Mouse (Mus musculus): ENCODE measurements around the gene Zfp385c.

Zfp385c gene

DNA sequence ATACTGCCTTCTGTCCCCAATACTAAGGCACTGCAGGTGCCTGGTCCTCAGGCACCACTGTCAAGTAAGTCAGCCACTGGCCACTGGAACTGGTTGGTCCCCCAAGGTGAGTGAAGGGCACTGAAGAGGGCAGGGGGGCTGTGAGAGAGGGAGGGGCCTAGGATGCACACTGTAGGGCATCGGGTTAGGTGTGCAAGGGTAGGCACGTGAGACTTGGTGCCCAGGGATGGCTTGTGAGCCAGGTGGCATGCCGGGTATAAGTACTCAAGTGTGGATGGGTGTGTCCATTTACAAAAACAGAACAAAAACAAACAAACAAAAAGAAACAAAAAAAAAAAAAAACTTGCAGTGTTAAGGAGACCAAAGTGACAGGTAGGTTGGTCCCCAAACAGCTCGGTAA is 3.8 kb downstream of the Zfp385c start:
- no peak for DNase-seq (ENCODE audit: low spot score)

DNA sequence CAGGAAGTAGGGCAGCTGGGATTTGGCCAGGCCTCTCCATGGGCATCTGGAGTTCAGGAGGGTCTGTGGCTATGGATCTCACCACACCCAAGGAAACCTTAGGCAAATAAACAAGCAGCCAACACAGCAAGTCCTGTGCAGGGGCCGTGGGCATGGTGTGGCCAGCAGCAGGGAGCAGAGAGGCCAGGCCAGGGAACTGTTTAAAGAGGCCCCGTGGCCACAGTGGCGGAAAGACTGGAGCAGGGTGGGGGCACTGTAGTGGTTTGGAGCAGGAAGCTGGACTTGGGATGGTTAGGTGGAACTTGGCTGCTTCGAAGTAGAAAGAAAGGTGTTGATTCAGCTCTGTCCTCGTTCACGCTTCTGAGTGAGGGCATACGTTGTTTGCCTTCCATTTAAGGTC is 5.0 kb downstream of the Zfp385c start:
- no peak for DNase-seq (ENCODE audit: low spot score)

DNA sequence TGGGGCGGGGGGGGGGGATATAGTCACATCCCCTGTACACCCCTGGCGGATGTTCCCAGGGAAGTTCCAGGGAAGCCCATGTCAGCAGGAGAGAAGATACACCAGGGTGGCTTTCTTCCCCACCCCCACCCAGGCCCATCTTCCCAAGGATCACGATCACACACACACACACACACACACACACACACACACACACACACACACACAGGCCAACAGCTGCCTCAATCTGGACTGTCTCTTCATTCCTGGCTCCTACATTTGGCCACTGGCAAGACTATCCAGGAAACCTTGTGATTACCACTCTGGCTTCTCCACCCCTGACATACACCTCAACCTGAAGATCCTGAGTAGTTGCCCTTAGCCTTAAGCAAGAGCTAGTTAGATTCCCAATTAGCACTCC is 6.9 kb downstream of the Zfp385c start:
- no peak for DNase-seq (ENCODE audit: low spot score)

DNA sequence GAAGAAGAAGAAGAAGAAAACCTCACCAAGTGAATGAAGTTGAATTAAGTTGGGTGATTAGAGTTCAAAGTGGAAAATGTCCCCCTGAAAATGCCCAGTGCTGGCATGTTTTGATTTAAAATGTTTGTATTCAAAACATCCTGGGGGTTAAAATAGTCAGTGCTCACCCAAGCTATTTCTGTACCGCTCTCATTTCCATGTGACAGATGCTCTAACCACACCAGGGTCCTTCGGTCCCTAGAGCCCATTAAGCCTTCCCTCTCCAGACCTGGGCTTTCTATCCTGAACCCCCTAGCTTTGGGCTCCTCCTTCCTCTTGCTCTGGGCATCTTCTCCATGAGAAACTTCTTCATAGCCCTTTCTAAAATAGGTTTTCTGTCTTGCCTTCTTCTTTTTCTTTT is 8.2 kb downstream of the Zfp385c start:
- DNase-seq (ENCODE audit: low spot score) = no peak

DNA sequence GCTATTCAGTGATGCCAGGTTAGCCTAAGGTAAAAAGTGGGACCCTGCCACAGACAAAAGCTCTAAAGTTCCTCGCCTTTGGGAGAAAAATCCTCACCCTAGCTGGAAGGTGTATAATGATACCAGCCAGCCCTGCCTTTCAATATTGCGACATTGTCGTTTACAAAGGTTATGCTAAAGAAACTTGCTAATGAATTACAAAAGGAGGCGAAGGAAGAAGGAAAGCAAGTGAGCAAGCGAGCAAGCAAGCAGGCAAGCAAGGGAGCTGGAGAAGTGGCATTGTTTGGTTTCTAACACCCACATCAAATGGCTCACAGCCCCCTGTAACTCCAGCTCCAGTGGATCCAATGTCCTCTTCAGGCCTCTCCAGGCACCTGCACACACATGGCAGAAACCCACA is 9.7 kb downstream of the Zfp385c start:
- no peak for DNase-seq (ENCODE audit: low spot score)

DNA sequence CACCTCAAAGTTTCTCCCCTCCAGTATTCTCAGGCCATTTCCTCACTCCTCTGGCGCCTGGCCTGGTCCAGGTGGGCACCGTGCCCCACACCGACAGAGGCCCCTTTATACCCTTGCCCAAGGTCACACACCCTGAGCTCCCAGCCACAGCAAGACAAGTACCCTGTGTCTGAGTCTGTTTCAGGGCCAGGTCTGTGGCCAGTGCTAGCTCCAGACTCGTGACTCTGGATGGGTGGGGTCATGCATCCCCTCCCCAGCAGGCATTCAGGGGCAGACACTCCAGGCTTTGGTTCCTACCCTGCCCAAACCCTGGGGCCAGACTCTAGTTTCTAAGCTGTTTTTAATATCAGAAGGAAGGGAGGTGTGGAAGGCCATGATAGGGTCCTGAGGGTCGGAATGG is 10.4 kb downstream of the Zfp385c start:
- DNase-seq (ENCODE audit: low spot score) = no peak

DNA sequence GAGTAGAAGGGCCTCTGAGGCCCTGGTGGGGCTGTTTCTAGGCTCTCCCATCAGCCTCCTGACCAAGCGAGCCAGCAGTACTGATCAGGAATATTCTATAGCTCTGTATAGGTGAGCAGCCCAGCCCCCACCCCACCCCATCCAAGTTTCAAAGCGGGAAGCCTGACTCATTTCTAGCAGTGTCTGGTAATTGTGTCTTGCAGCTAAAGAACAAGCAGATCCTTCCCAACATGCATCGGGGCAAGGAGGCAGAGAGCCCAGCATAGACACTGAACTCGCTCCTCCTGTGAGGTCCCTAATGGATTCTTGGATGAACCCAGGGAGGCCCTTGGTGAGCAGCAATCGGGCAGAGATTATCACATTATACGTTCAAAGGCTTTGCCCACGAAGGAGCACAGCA is 14.4 kb downstream of the Zfp385c start:
- no peak for DNase-seq (ENCODE audit: low spot score)

DNA sequence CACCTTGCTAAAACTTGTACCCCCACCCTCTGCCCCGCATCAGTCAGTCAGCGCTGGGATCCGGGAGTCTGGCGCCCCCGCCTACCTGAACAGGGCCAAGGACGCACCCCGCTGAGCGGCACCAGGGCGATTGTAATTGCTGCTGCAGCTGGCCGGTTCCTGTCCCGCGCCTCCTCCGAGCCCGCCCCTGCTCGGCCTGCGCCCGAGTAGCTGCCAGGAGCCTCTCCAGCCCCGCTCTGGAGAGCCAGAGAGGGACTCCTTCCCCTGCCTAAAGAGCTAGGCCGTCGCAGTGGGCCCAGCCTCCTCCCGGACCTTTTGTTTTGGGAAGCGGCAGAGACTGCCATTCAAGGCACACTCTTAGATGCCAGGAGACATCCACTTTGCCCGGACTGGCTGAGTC is 19.1 kb downstream of the Zfp385c start:
- DNase-seq (ENCODE audit: low spot score) = peak; percentile 50

DNA sequence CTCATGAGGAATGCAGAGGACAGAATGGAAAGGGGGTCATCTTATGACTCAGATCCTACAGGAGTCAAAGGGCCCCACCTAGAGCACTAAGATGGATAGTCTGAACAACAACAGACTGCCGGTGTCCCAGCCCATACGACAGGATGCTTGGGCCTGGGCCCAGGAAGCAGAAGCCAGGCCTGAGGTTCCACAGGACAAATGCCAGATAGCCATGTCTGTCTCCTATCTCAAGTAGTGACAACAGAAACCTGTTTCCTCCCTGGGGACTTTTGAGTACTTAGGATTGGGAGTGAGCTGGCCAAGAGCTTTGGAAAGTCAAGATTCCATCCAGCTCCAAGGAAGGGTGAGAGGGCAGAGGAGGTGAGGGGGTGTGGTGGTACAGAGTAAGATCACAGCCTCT is 20.3 kb downstream of the Zfp385c start:
- no peak for DNase-seq (ENCODE audit: low spot score)

DNA sequence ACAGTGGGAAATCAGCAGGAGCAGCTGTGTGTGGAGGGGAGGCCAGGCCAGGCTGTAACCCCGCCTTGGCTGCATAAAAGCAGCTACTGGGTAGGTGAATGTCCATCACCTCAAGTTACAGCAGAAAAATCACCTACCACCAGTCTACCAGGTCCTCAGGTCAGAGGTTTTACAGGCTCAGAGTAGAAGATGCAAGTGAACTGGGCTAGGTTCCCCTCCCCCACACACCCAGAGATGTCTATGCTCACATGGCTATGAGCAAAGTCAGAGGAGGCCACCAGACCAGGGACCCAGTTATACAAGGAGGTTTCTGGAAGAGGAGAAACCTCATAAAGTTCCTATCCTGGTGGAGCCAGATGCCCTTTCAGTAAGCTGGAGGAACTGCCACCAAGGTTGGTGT is 21.2 kb downstream of the Zfp385c start:
- no peak for DNase-seq (ENCODE audit: low spot score)

DNA sequence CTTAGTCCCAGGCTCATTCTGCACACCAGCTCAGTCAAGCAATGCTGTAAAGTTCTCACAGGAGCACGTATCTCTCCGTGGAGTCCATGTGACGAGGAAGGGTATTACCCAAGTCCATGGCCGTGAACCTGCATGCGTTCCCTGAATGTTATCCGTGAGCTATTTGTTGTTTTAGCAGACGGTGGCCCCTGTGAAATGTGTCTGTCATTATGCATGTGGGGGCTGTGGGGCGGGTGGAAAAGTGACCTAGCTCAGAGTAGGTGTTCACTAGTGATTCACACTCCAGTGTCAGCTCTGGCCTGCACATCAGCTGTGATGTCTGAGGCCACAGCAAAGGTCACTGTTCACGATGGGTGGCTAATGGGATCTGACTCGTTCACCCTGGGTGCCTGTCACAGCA is 32.4 kb downstream of the Zfp385c start:
- peak; percentile 54 for DNase-seq (ENCODE audit: low spot score)

DNA sequence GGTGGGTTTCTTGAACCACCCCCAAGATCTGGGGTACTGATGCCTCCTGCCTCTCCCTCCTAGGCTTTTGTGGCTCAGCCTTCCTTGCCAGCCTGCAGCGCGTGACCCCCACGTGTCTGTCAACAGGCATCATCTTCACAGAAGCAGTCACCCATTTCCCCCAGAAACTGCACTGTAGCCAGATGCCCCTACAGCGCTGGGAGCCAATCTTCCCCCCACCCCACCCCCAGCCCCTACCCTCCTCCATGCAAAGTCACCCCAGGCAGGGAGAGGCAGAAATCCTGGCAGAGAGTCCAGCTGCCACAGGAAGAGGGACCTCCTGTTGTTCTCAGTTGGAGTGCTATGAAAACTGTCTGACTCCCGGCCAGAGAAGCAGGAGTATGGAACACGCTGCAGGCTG is 35.8 kb downstream of the Zfp385c start:
- peak; percentile 96 for DNase-seq (ENCODE audit: low spot score)

DNA sequence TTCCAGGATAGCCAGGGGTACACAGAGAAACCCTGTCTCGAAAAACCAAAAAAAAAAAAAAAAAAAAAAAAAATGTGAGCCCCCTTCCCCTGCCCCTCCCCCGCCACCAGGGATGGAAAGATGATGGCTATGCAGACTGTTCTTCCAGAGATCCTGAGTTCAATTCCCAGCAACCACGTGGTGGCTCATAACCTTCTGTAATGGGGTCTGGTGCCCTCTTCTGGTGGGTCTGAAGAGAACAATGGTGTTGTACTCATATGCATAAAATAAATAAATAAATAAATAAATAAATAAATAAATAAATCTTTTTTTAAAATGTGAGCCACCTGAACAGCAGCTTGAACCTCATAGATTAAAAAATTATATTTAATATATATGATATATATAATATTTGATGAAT is 36.7 kb downstream of the Zfp385c start:
- peak; percentile 37 for DNase-seq (ENCODE audit: low spot score)

DNA sequence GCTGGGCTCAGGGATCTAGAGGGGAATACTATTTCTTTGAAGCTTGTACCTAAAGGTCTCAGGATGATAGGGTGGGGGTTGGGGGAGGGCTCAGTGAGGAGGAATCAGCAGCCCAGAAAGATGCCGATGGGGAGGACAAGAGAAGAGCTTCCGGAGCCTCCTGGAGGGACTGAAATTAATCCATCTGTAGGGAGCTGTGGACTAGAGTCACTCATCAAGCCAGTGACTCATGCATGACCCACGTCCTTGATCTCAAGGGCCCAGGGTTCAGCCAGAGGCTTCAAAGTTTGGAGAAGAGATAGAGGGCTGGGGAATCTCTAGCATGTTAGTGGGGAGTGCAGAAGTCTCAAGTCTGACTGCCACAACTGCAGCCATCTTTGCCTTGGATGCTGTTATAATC is 40.5 kb downstream of the Zfp385c start:
- no peak for DNase-seq (ENCODE audit: low spot score)

DNA sequence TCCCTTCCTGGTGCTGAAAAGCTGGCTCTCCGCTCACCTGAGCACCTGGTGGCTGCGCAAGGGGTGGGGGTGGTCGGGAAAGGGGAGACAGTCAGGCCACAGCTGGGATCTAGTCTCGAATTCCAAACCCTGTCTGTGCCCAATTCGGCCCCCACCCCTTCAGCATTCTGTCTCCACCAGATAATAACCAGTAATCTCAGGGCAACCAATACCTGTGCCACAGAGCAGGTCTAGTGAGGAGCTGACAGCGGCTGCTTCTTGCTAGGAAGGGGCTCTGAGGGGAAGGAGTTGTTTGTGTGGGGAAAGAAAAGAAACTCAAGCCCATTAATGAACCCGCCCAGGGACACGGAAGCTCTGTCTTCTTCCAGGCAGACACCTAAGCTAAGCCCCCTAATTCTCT is 41.0 kb downstream of the Zfp385c start:
- DNase-seq (ENCODE audit: low spot score) = no peak

DNA sequence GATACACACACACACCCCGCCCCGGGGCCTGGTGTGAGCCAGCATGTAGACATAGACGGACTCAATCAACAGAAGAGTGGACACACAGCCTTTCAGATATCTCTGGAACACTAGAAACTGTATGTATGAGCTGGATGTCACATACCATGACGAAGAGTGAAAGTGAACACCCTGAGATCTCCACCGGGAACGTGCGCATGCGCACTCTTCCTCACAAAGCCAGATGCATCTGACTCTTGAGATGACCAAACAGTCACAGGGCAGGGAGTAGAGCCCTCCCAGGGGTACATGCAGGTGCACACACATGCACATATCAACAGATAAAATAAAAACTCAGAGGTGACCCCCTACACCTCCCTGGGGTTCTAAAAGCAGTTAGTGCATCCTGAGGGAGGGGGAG is 43.9 kb downstream of the Zfp385c start:
- no peak for DNase-seq (ENCODE audit: low spot score)

DNA sequence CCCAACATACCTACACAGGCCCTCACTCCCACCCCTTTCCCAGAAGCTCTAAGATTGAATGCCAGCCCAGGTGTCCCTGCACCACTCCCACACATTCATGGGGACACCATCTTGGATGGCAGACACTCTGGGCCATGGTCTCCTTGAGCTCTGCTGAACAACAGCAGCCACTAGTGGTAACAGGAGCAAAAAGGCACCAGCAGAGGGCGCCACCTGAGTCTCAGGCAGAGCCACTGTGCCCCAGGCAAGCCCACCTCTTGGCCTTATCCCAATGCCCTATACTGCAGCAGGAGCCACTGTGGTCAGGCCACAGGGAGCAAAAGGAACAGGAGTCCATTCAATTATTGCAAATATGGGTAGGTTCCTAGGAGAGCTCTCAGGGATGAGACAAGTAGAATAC is 46.0 kb downstream of the Zfp385c start:
- peak; percentile 89 for DNase-seq (ENCODE audit: low spot score)

DNA sequence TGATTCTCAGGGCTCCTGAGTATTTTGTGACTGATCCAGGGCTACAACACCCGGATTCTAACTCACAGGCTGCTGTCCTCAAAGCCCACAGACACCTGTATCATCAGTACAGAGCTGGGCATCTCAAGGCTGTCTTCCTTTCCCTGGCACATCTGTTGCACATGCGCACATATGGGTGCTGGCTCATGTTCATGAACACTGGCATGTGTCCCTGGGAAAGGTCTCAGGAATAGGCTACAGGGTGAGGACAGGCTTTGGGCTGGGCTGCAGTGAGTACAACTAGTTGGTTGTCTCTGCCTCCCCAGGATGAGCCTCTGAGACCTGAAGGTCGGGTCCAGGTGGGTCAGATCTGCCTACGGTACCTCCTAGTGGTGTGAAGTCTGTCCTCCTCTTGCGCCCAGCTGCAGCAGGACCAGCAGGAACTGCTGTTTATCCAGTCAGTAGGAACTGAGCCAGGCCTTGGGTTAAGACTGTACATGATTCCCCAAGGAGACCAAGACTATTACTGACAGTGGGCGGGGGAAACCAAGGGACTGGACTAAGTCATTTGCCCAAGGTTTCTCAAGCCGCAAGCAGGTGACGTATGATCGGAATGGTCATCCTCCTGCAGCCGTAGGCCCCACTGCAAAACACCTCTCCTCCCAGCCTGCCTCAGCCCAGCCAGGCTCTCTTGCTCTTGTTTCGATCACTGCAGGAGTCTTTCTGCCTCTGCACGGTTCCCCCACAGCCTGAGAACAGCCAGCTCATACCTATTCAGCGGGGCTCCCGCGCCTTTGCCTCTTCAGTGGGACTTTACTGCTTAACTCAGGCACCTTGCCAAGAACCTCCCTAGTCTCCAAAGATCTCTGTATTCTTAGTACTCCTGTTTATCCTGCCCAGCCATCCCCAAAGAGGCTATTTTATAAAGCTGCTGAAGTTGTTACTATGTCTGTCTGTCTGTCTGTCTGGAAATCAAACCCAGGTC is 48.4 kb downstream of the Zfp385c start:
- DNase-seq (ENCODE audit: low spot score) = no peak

DNA sequence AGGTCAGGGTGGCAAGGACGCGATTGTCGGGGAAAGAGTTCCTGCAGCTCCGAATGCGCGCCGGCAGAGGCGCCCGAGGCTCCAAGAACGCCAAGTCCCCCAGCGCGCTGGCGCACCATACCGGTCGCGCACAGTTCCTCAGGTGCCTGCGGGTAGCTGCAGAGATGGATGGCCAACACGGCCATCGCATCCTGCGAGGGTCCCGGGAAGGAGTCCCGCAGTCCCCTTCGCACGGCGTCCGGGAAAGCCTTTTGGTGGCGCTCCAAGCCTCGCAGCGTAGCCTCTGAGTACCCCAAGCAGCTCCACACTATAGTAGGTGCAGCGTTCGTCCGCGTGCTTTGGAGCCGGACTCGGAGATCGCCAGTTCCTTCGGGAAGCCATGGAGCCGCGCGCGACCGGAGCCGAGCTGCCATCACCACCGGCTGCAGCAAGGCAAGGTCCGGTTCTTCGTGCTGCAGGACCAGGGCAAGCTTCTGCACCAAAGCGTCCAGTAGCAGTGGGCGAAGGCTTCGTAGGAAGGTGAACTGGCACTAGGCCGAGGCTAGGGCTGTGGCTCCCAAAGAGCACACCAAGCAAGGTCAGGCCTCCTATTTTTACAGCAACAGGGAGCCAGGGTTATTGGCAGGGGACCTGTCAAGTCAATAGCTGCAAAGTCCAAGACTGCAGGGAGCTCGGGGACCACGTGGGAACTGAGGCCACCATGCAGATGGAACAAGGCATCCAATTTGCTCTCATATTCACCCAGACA is 51.9 kb downstream of the Zfp385c start:
- DNase-seq (ENCODE audit: low spot score) = peak; percentile 79

DNA sequence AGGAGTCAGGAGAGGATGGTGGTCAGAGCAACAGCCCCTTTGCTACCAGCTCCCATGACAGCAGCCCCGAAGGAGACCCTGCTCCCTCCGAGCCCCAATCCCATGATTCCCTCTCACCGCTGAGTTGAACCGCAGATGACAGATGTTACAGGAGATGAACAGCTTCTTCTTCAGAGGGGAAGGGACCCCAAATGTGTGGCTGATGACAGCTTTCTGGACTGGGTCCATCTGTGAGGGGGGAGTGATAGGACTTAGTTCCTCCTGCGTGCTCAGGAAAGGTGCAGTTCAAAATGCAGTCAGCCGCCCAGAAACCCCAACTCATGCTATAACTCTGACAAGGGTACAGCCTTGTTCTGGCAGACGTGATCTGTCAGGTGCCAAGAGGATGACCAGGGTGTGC is 57.7 kb downstream of the Zfp385c start:
- no peak for DNase-seq (ENCODE audit: low spot score)

DNA sequence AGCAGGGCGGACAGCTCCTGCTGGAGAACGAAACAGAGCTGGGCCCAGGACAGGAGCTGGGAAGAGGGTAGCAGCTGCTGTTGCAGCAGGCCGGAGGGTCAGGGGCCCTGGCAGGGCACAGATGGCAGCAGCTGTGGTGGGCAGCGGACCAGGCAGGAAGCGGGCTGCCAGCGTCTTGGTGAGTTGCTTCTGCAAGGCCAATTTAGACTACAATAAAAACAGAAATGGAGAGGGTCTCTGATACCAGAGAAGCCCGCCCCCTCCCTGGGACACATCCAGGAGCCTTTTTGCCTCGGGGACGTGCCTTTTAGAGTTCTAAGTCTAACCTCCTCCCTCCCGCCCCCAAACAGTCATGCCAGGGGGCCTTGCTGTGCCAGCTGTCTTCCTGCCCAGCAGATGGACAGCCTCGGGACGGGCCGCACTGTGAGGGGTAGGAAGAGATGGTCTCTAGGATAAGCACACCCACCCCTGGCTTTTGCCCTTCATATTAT is 63.3 kb downstream of the Zfp385c start:
- DNase-seq (ENCODE audit: low spot score) = no peak

DNA sequence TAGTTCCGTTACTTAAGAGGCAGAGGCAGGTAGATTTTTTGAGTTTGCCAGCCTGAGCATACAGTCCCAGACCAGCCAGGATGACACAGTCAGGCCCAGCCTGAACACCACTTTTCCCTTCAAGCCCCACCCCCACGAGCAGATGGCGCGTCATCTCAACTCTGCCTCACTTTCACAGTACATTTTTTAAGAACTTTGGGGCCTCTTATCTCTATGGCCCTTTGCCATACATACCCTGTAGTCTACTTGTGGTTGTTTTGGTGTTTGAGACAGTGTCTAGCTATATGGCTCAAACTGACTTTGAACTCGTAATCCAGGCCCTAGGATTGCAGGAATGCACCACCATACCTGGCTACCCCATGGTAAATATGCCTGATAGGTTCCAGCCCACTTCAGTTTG is 64.2 kb downstream of the Zfp385c start:
- no peak for DNase-seq (ENCODE audit: low spot score)

DNA sequence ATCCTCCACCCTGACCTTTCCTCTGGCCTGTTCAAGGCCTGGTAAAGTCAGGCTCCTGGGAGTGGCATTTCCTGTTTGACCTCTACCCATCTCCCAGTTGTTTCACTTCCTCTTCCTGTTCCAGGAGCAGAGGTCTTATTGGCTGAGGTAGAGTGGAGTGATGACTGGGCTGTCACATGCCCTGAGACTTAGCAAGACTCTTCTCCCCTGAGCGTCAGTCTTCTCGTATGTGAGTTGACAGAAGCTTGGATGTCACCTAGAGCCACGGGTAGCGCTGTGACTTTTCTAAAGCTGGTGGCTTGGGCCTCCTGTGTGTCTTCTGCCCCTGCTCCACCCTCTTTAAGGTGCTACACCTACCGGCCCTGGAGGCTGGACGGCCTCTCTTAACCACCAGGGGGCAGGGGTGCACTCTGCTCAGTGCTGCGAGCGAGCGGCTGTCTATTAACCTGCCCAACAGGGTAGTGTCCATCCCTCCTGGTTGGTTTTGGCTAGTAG is 65.5 kb downstream of the Zfp385c start:
- DNase-seq (ENCODE audit: low spot score) = peak; percentile 82

Data from retina, embryonic 14.5 days (tissue).